Mouse (Mus musculus): ENCODE measurements around the gene Rplp1. TPM values are rescaled to one million over a fixed set of nuclear protein-coding genes. Genes with fewer than 3 reads are reported as not detected.

Rplp1 gene
- 1,808 and 2,296 TPM in 2 replicates for polyA plus RNA-seq (2012; rRNA removed)

DNA sequence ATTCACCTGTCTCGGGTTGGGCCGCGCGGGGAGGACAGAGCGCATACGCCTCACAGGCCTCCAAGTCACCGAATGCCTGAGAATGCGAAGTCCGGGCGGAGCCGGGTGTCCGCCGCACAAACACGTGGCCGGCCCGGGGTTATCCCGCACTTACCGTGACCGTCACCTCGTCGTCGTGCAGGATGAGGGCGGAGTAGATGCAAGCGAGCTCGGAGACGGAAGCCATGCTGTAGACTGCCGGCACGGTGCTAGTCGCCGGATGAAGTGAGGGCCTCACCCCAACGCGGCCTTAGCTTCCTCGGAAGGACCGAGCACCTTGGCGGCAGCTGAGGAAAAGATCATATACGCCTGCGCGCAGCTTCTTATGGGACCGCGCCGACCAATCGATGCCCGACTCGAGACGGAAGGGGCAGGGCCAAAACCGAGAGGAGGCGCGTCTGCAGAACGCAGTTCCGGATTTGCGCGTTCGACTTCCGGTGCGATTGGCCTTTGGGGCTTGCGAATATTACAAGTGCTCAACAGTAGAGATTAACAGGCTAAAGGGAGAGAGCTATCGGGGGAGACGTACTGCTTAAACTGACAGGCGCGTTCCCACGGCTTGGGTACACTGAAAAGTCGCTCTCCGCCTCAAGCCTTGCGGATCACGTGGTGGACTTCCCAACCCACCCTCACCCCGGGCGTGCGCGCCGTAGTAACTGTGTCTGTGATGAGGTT lies at the start of gene Rplp1:
Rplp1 (minus strand) TSS at position 340 of the 714 bp plus-strand sequence.
- Histone ChIP-seq H3K4me3 (ENCODE audit: control insufficient read depth, low read depth, low read length) (peak within 1 kb of the TSS; percentile 89), H3K36me3 (ENCODE audit: control insufficient read depth, insufficient read depth, low read length) (no peaks in the 10 kb centered on the region; the same call in 1 of the 2 replicates), H3K27me3 (ENCODE audit: control insufficient read depth, insufficient read depth, low read length) (no peaks in the 10 kb centered on the region), H3K4me1 (ENCODE audit: control insufficient read depth, insufficient read depth, low read length) (peaks cover 3% of the 10 kb centered on the region; the same call in 1 of the 2 replicates), H3K27ac (ENCODE audit: control insufficient read depth, insufficient read depth, low read depth, low read length) (peak within 1 kb of the TSS; percentile 88)
- TF ChIP-seq CTCF (IDR thresholded peaks at IDR 0.05; ENCODE audit: control insufficient read depth, insufficient read depth, insufficient replicate concordance, low read depth, low read length) = no peak; the same call in 1 of the 2 replicates
- TF ChIP-seq POLR2A (IDR thresholded peaks at IDR 0.05; ENCODE audit: control insufficient read depth, low read depth, low read length) = peak; percentile 95

DNA sequence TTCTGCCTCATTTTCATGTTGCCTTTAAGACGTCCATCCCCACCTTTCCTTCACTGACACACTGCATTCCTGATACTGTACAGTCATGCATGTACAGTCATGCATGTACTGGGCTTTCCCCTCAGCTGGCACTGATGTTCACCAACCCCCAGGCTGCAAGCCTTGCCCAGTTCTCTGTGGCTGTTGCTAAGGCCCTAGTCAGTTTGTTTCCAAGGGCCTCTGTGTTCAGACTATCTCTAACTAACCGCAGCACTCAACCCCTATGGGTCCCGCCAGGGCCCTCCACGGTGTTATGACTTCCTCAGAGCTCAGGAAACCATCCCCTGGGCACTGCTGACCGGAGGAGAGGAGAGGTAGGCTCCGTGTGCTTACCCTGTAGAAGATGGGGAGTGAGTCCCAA lies 49.0 kb upstream of the Rplp1 start:
- no peak overlapping the region for H3K4me3 ChIP-seq (ENCODE audit: control insufficient read depth, low read depth, low read length)
- H3K27me3 ChIP-seq (ENCODE audit: control insufficient read depth, insufficient read depth, low read length) = no peaks in the 10 kb centered on the region
- H3K27ac ChIP-seq (ENCODE audit: control insufficient read depth, insufficient read depth, low read depth, low read length) = no peak overlapping the region
- TF ChIP-seq CTCF (IDR thresholded peaks at IDR 0.05; ENCODE audit: control insufficient read depth, insufficient read depth, insufficient replicate concordance, low read depth, low read length) (no peak), POLR2A (IDR thresholded peaks at IDR 0.05; ENCODE audit: control insufficient read depth, low read depth, low read length) (no peak)
- H3K36me3 ChIP-seq (ENCODE audit: control insufficient read depth, insufficient read depth, low read length) = no peaks in the 10 kb centered on the region
- no peaks in the 10 kb centered on the region; the same call in none of the 2 replicates for H3K4me1 ChIP-seq (ENCODE audit: control insufficient read depth, insufficient read depth, low read length)

DNA sequence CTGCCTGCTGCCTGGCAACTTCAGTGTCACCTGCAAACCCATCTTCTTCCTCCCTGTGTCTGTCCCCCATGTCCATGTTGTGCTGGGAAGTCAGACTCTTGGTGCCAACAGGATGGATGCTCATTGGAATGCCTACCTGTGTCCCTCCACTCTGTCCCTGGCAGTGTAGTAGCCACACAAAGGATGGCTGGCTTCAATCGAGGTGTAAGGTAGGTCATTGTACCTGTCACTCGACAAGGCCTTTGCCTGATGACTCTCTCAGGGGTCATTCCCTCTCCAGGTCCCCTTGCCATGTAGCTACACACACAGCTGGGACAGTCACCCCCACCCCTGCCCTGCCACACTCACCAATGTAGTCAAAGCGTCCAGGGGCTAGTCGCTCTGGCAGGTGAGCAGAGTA lies 46.8 kb upstream of the Rplp1 start:
- no peak overlapping the region for H3K27ac ChIP-seq (ENCODE audit: control insufficient read depth, insufficient read depth, low read depth, low read length)
- no peaks in the 10 kb centered on the region; the same call in none of the 2 replicates for H3K4me1 ChIP-seq (ENCODE audit: control insufficient read depth, insufficient read depth, low read length)
- TF ChIP-seq POLR2A (IDR thresholded peaks at IDR 0.05; ENCODE audit: control insufficient read depth, low read depth, low read length) = no peak
- no peak for TF ChIP-seq CTCF (IDR thresholded peaks at IDR 0.05; ENCODE audit: control insufficient read depth, insufficient read depth, insufficient replicate concordance, low read depth, low read length)
- no peak overlapping the region for H3K4me3 ChIP-seq (ENCODE audit: control insufficient read depth, low read depth, low read length)
- no peaks in the 10 kb centered on the region for H3K27me3 ChIP-seq (ENCODE audit: control insufficient read depth, insufficient read depth, low read length)
- H3K36me3 ChIP-seq (ENCODE audit: control insufficient read depth, insufficient read depth, low read length) = no peaks in the 10 kb centered on the region

DNA sequence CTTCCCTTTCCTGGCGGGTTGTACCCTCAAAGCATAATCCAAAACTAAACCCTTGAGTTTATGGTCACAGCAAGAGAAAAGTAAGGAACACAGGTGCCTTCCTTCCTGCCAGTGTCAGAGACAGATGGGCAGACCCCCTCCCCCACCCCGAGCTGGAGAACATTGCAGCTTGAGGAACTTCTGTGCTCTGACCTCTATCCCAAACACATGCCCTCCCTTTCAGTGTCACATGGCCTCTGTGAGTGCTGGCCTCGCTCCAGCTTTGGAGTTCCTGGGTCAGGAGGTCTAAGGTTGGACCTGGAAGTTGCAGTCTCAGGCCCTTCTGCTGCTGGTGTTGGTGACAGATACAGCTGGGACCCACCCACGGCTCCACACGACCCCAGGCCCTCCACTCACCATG lies 46.4 kb upstream of the Rplp1 start:
- Histone ChIP-seq H3K27me3 (ENCODE audit: control insufficient read depth, insufficient read depth, low read length) (no peaks in the 10 kb centered on the region), H3K4me3 (ENCODE audit: control insufficient read depth, low read depth, low read length) (no peak overlapping the region), H3K27ac (ENCODE audit: control insufficient read depth, insufficient read depth, low read depth, low read length) (no peak overlapping the region), H3K36me3 (ENCODE audit: control insufficient read depth, insufficient read depth, low read length) (no peaks in the 10 kb centered on the region), H3K4me1 (ENCODE audit: control insufficient read depth, insufficient read depth, low read length) (no peaks in the 10 kb centered on the region; the same call in none of the 2 replicates)
- no peak for TF ChIP-seq POLR2A (IDR thresholded peaks at IDR 0.05; ENCODE audit: control insufficient read depth, low read depth, low read length)
- no peak for TF ChIP-seq CTCF (IDR thresholded peaks at IDR 0.05; ENCODE audit: control insufficient read depth, insufficient read depth, insufficient replicate concordance, low read depth, low read length)

DNA sequence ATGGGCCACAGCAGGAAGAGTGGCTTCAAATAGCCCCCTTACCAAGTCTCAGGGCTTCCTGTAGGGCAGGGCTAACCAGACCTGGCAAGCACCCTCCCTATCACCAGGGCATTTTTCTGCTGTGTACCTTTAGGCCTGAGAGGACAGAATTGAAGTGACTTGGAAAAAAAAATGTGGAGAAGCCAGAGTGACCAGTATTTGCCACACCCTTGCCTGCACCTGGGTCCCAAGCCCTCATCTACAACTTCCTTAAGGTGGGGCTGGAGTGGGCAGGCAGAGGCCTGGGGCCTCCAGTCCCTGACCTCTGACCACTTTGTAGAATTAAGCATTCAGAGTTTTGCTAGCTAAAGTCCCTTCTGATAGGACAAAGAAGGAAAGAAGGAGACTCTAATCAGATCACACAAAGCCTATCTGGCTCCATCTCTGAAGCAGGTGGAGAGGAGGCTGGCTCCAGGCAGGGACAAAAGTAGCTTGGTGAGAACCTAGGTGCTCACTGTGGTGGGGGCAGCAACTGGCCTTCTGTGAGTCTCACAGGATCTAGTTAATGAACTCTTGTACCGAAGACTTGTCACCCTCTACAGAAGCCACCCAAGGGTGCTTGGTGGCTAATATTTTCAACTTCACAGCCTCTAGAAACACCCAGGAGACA lies 45.7 kb upstream of the Rplp1 start:
- H3K27me3 ChIP-seq (ENCODE audit: control insufficient read depth, insufficient read depth, low read length) = no peaks in the 10 kb centered on the region
- H3K4me1 ChIP-seq (ENCODE audit: control insufficient read depth, insufficient read depth, low read length) = no peaks in the 10 kb centered on the region; the same call in 1 of the 2 replicates
- TF ChIP-seq CTCF (IDR thresholded peaks at IDR 0.05; ENCODE audit: control insufficient read depth, insufficient read depth, insufficient replicate concordance, low read depth, low read length) (no peak), POLR2A (IDR thresholded peaks at IDR 0.05; ENCODE audit: control insufficient read depth, low read depth, low read length) (no peak)
- no peak overlapping the region for H3K27ac ChIP-seq (ENCODE audit: control insufficient read depth, insufficient read depth, low read depth, low read length)
- no peak overlapping the region for H3K4me3 ChIP-seq (ENCODE audit: control insufficient read depth, low read depth, low read length)
- H3K36me3 ChIP-seq (ENCODE audit: control insufficient read depth, insufficient read depth, low read length) = no peaks in the 10 kb centered on the region

DNA sequence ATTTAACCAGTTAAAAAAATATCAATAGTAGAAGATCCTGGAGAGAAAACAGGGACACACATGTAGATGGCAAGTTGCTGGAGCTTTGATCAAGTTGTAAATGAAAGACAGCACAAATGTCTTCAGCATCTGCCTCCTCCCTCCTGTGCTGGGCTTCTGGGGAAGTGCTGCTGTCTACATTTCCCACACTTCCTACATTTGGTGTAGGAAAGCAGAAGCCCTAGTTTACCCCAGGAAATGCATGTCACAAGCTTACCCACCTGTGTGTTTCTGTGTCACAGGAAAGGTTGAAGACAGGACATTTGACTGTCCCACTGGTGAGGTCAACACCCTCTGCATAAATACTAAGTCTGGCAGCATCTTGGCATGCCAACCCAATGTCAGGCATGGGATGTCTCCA lies 40.4 kb upstream of the Rplp1 start:
- no peaks in the 10 kb centered on the region for H3K4me1 ChIP-seq (ENCODE audit: control insufficient read depth, insufficient read depth, low read length)
- no peaks in the 10 kb centered on the region for H3K27me3 ChIP-seq (ENCODE audit: control insufficient read depth, insufficient read depth, low read length)
- no peak overlapping the region for H3K4me3 ChIP-seq (ENCODE audit: control insufficient read depth, low read depth, low read length)
- no peaks in the 10 kb centered on the region for H3K36me3 ChIP-seq (ENCODE audit: control insufficient read depth, insufficient read depth, low read length)
- TF ChIP-seq CTCF (IDR thresholded peaks at IDR 0.05; ENCODE audit: control insufficient read depth, insufficient read depth, insufficient replicate concordance, low read depth, low read length) (no peak), POLR2A (IDR thresholded peaks at IDR 0.05; ENCODE audit: control insufficient read depth, low read depth, low read length) (no peak)
- no peak overlapping the region for H3K27ac ChIP-seq (ENCODE audit: control insufficient read depth, insufficient read depth, low read depth, low read length)

DNA sequence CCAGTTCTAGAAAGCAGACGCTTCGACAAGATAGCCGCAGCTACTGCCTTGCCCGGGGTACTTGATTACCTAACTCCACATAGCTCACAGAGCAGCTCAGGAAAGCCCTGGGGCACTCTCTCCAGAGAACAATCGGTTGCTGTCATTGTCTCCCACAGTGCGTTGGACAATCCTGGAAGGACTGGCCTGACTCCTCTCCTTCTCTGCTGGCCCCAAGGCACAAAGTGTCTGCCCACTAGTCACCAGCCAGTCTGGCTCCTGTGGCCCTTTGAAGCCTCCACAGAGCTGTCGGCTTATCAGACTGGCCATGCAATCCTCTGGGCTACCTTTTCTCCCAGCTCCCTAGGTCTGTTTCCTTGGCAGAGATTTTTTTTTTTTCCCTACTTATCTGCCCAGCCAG lies 37.9 kb upstream of the Rplp1 start:
- TF ChIP-seq POLR2A (IDR thresholded peaks at IDR 0.05; ENCODE audit: control insufficient read depth, low read depth, low read length) (no peak), CTCF (IDR thresholded peaks at IDR 0.05; ENCODE audit: control insufficient read depth, insufficient read depth, insufficient replicate concordance, low read depth, low read length) (no peak)
- no peak overlapping the region for H3K27ac ChIP-seq (ENCODE audit: control insufficient read depth, insufficient read depth, low read depth, low read length)

More for the DNA sequence above, 37.9 kb upstream of the Rplp1 start:
- H3K4me1 ChIP-seq (ENCODE audit: control insufficient read depth, insufficient read depth, low read length) = peaks cover 9% of the 10 kb centered on the region
- no peaks in the 10 kb centered on the region; the same call in 1 of the 2 replicates for H3K36me3 ChIP-seq (ENCODE audit: control insufficient read depth, insufficient read depth, low read length)
- no peak overlapping the region for H3K4me3 ChIP-seq (ENCODE audit: control insufficient read depth, low read depth, low read length)
- no peaks in the 10 kb centered on the region for H3K27me3 ChIP-seq (ENCODE audit: control insufficient read depth, insufficient read depth, low read length)

Data from testis, adult 2 months (tissue).